Mouse (Mus musculus) embryo, embryonic 10 days (tissue): ENCODE data around the gene Spatc1l.

Experiments
- DNase-seq: peaks from one replicate; pipeline ENCODE4 v3.0.0-alpha.2; 2015; ENCODE audit warnings: low spot score

Spatc1l gene

DNA sequence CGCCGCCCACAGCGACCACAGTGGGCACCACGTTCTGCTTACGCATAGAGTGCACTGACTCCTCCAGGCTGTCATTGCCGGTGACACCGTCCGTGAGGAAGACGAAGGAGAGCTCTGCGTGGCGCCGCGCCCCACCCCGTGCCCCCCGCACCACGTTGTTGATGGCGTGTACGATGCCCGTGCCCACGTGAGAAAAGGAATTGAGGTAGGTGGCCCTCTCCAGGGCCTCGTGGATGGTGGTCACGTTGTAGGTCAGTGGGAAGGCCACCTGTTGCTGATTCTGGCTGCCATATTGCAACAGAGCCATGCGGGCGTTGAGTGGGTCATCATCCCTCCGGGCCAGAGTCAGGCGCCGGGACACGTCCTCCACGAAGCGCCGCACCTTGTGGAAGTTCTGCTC is 34.3 kb downstream of the Spatc1l start:
- no peak for DNase-seq

DNA sequence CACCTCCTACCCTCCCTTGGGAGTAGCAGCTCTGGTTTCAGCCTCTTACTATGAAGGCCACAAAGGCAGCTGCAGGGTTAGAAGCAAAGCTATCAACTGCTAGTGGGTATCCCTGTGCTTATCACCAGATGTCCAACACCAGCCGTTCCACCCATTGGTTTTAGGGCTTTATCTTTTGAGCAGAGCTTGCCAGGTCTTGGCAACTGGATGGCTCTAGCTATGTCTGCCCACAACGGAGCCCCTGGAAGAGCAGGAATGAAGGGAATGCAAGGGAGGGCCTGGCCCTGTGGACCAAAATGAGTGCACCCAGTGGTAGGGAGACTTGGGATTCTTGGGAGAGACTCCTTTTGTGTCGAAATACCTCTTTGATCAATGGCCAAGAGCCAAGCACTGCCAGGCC is 40.6 kb downstream of the Spatc1l start:
- DNase-seq = no peak

DNA sequence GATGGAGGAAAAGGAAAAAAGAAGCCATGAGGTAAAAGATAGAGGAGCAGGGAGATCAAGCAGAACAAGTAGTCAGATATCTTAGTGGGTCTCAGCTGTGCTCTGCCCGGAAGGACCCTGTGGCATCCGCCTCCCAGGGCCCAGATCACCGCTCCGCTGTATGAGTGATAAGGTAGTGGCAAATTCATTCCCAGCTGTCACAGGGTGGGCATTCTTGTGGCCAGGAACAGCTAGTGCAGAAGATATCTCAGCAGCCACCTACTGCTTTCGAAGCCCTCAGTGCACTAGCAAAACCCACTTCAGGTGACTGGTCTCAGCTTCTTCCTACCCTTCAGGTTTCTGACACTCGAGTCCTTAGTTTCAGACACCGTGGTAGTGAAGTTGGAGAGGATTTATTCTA is 50.4 kb downstream of the Spatc1l start:
- DNase-seq = no peak
